Mouse (Mus musculus) layer of hippocampus, postnatal 10 days (tissue): ENCODE measurements around the gene Rad50. TPM values are rescaled to one million over a fixed set of nuclear protein-coding genes. Genes with fewer than 3 reads are reported as not detected.

Source experiments
- DNase-seq, 2 experiments: peaks; one replicate each; pipeline ENCODE4 v3.0.0; 2021; ENCODE audit warnings: low spot score in 2 of 2
- long read RNA-seq: library from polyadenylated mRNA; stranded (forward); transcript quantifications from one replicate; pipeline ENCODE4 v2.0.0, GENCODE M21; 2023
- total RNA-seq, 2 experiments: library from RNA; stranded (reverse); gene quantifications; 2 replicates each; pipeline ENCODE4 v1.2.3; 2021

Gene Rad50
- total RNA-seq: 10 to 100 TPM in 1 of 2 experiments, 1 to 10 TPM in 1; 9.5 to 10.1 TPM
- long read RNA-seq, full-length matches to known transcripts: 1 of 2 reads
- long read RNA-seq, partial matches to known transcripts: 1 of 2 reads
- long read RNA-seq, other reads (novel, unspliced or antisense): 0 of 2 reads

GRCm38 (mm10) chr11:53706934-53707717 lies at the start of gene Rad50:
Gene Rad50 (minus strand): TSS chr11:53707319.
- DNase-seq: peak; percentile 83 to 90

GRCm38 (mm10) chr11:53755011-53755595 lies 48.0 kb upstream of the Rad50 start:
- DNase-seq: no peak

GRCm38 (mm10) chr11:53749716-53750352 lies 42.7 kb upstream of the Rad50 start:
- no peak for DNase-seq

- no peak for DNase-seq
Measured at GRCm38 (mm10) chr11:53749306-53749705, 42.2 kb upstream of the Rad50 start.

GRCm38 (mm10) chr11:53748614-53749013 lies 41.5 kb upstream of the Rad50 start:
- no peak for DNase-seq

GRCm38 (mm10) chr11:53747985-53748384 lies 40.9 kb upstream of the Rad50 start:
- no peak for DNase-seq

GRCm38 (mm10) chr11:53745260-53745659 lies 38.1 kb upstream of the Rad50 start:
- DNase-seq: no peak

GRCm38 (mm10) chr11:53742353-53742752 lies 35.2 kb upstream of the Rad50 start:
- no peak for DNase-seq

- DNase-seq: peak; percentile 58 to 61
Measured at GRCm38 (mm10) chr11:53737573-53737946, 30.4 kb upstream of the Rad50 start.

GRCm38 (mm10) chr11:53736771-53737572 lies 29.9 kb upstream of the Rad50 start:
- peak; percentile 77 to 80 for DNase-seq

GRCm38 (mm10) chr11:53735682-53736245 lies 28.6 kb upstream of the Rad50 start:
- DNase-seq: peak; percentile 65 to 68

- no peak for DNase-seq
Measured at GRCm38 (mm10) chr11:53734970-53735681, 28.0 kb upstream of the Rad50 start.

GRCm38 (mm10) chr11:53734431-53734830 lies 27.3 kb upstream of the Rad50 start:
- no peak for DNase-seq

GRCm38 (mm10) chr11:53733824-53734223 lies 26.7 kb upstream of the Rad50 start:
- no peak for DNase-seq

GRCm38 (mm10) chr11:53732244-53732643 lies 25.1 kb upstream of the Rad50 start:
- DNase-seq: no peak

GRCm38 (mm10) chr11:53731457-53731856 lies 24.3 kb upstream of the Rad50 start:
- no peak for DNase-seq

- no peak for DNase-seq
Measured at GRCm38 (mm10) chr11:53720715-53721114, 13.6 kb upstream of the Rad50 start, which contains the start of gene Il5. Gene Il5 (plus strand): TSS chr11:53720794.

- no peak for DNase-seq
Measured at GRCm38 (mm10) chr11:53719701-53720100, 12.6 kb upstream of the Rad50 start.

GRCm38 (mm10) chr11:53707718-53708009 lies 545 bp upstream of the Rad50 start:
- DNase-seq: no peak

GRCm38 (mm10) chr11:53706236-53706933 lies 734 bp downstream of the Rad50 start:
- peak in 1 of 2 experiments; percentile 34 for DNase-seq
